Mouse (Mus musculus) thymus, adult 2 months (tissue): ENCODE measurements around the gene Ebf1.

Experiments
- CTCF ChIP-seq: fragments of 200-500 bp; IDR thresholded peaks from 2 replicates; pipeline ENCODE4 v1.5.1; 2012; ENCODE audit warnings: mild to moderate bottlenecking, control low read depth, low read length, moderate library complexity, borderline replicate concordance; ENCODE audit not compliant: control insufficient read depth, poor library complexity, insufficient read depth; ENCODE audit errors: extremely low read depth
- POLR2A ChIP-seq: fragments of 200-500 bp; IDR thresholded peaks from 2 replicates; pipeline ENCODE4 v1.6.1; 2012; ENCODE audit warnings: mild to moderate bottlenecking, low read length, control low read depth, moderate library complexity; ENCODE audit not compliant: control insufficient read depth, poor library complexity, insufficient read depth; ENCODE audit errors: extremely low read depth

GRCm38 (mm10) chr11:44804046-44804445 is 186.9 kb downstream of the Ebf1 start:
- TF ChIP-seq CTCF = no peak
- no peak for TF ChIP-seq POLR2A
